Mouse (Mus musculus) ovary, postnatal 14 days (tissue): ENCODE data around the gene Phb2.
"Not testable (repeated sequence)": the region's sequence is repeated elsewhere in the genome, so short reads cannot be mapped to it uniquely, and the experiment has no call there.

Experiments
- DNase-seq: peaks from one replicate; pipeline ENCODE4 v3.0.0; 2022; ENCODE audit warnings: low spot score

Gene Phb2

GRCm38 (mm10) chr6:124711824-124712782 is at the start of gene Phb2, which contains the start of gene Emg1:
TSS of gene Phb2 (plus strand) at chr6:124712336.
TSS of gene Emg1 (minus strand) at chr6:124712178.
- DNase-seq: peak; percentile 97

GRCm38 (mm10) chr6:124662477-124663423 is 49.4 kb upstream of the Phb2 start, which contains the start of gene Lpcat3:
TSS of gene Lpcat3 (plus strand) at chr6:124663027.
- peak; percentile 98 for DNase-seq

- no peak for DNase-seq
Observed at GRCm38 (mm10) chr6:124663424-124663795, 48.7 kb upstream of the Phb2 start.

GRCm38 (mm10) chr6:124664256-124664655 is 47.9 kb upstream of the Phb2 start:
- DNase-seq: no peak

- DNase-seq: no peak
Observed at GRCm38 (mm10) chr6:124665011-124665410, 47.1 kb upstream of the Phb2 start.

GRCm38 (mm10) chr6:124669234-124669859 is 42.8 kb upstream of the Phb2 start:
- DNase-seq: no peak

- no peak for DNase-seq
Observed at GRCm38 (mm10) chr6:124670281-124670900, 41.7 kb upstream of the Phb2 start.

GRCm38 (mm10) chr6:124672100-124672499 is 40.0 kb upstream of the Phb2 start:
- no peak for DNase-seq

- no peak for DNase-seq
Observed at GRCm38 (mm10) chr6:124673619-124674018, 38.5 kb upstream of the Phb2 start.

GRCm38 (mm10) chr6:124674591-124674990 is 37.5 kb upstream of the Phb2 start:
- DNase-seq: no peak

GRCm38 (mm10) chr6:124676171-124676570 is 36.0 kb upstream of the Phb2 start:
- no peak for DNase-seq

- no peak for DNase-seq
Observed at GRCm38 (mm10) chr6:124678769-124679168, 33.4 kb upstream of the Phb2 start.

- no peak for DNase-seq
Observed at GRCm38 (mm10) chr6:124679486-124679885, 32.6 kb upstream of the Phb2 start.

- not testable (repeated sequence) for DNase-seq
Observed at GRCm38 (mm10) chr6:124682291-124682690, 29.8 kb upstream of the Phb2 start.

- no peak for DNase-seq
Observed at GRCm38 (mm10) chr6:124683591-124684417, 28.3 kb upstream of the Phb2 start.

GRCm38 (mm10) chr6:124685606-124686386 is 26.3 kb upstream of the Phb2 start:
- no peak for DNase-seq

- DNase-seq: not testable (repeated sequence)
Observed at GRCm38 (mm10) chr6:124686644-124687043, 25.5 kb upstream of the Phb2 start.

- DNase-seq: no peak
Observed at GRCm38 (mm10) chr6:124688151-124688758, 23.9 kb upstream of the Phb2 start.

- no peak for DNase-seq
Observed at GRCm38 (mm10) chr6:124689011-124689410, 23.1 kb upstream of the Phb2 start.
